Mouse (Mus musculus): ENCODE measurements at regions not wholly inside any gene's neighbourhood (a gene's known extent, or its start where the extent isn't known, plus 50 kb on each side); places are given as distances from the start of the nearest gene placed in this dataset.

DNA sequence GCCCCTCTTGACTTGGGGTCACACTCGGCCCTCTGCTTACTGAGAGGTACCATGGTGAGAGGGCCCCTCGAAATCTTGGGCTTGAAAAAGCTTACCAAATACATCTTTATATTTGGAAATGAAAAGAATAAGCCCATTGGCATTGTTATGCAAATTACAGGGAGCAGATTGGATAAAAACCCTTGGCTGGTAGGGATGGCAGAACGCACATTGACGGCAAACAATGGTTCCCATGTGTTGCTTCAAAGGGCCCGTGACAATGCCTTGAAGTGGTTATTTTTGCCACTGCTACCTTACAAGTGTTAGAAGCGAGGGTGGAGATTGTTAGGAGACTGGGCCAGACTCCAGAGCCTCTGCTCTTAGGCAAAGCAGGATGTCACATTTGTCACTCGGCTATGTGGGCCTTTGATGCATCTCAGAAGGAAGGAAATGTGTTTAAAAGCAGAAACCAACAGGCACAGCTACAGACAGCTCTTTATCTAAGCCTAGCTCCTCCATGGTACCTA lies 285.2 kb downstream of the Gm49356 start:
- no peak overlapping the region for H3ac ChIP-seq (ENCODE audit: control insufficient read depth, insufficient read length, low read depth)
- H3K79me2 ChIP-seq (ENCODE audit: control insufficient read depth, insufficient read depth): no peaks in the 10 kb centered on the region
- TF ChIP-seq MAX (IDR thresholded peaks at IDR 0.05) (no peak), MYOD1 (IDR thresholded peaks at IDR 0.05; ENCODE audit: control insufficient read depth, insufficient read length, low read depth) (no peak), CEBPB (IDR thresholded peaks at IDR 0.05; ENCODE audit: low read depth) (no peak), MYOG (IDR thresholded peaks at IDR 0.05; ENCODE audit: control insufficient read depth, extremely low read depth, insufficient read length) (no peak)
- H3K4me3 ChIP-seq (ENCODE audit: insufficient read depth, poor library complexity, severe bottlenecking): no peak overlapping the region
- H3K36me3 ChIP-seq (ENCODE audit: control insufficient read depth, insufficient read depth): no peaks in the 10 kb centered on the region
- no peaks in the 10 kb centered on the region for H3K27me3 ChIP-seq (ENCODE audit: control insufficient read depth, insufficient read depth, insufficient read length)
- no peaks in the 10 kb centered on the region for H3K79me3 ChIP-seq (ENCODE audit: low read depth)

DNA sequence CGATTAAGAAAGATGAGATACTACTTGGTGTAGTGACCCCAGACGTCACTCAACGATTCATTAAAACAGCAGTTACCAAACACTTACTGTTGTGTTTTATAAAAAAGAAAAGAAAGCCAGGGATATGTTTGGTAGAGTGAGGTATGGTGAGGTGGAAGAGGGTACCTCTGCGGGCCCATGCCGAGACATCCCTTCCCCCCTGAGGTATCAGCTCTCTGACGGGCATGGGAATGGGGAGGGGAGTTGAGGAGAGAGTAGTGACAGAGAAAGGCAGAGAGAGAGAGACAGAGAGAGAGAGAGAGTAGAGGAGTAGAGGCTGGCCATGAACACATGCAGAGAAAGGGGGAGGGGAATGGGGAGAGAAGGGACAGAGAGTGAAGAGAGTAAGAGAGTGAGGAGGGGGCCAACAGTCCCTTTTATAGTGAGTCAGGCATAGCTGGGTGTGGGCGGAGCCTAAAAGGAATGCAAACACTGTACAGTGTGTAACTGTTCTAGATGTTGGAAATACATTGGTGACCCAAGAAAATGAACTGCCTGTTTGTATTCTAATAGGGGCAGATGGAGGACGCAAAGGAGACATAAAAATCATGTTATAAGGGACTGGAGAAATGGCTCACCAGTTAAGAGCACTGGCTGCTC lies 285.9 kb downstream of the Gm49356 start:
- Histone ChIP-seq H3K4me3 (ENCODE audit: insufficient read depth, poor library complexity, severe bottlenecking) (no peak overlapping the region), H3K27me3 (ENCODE audit: control insufficient read depth, insufficient read depth, insufficient read length) (no peaks in the 10 kb centered on the region), H3K79me3 (ENCODE audit: low read depth) (no peaks in the 10 kb centered on the region), H3K79me2 (ENCODE audit: control insufficient read depth, insufficient read depth) (no peaks in the 10 kb centered on the region), H3K36me3 (ENCODE audit: control insufficient read depth, insufficient read depth) (no peaks in the 10 kb centered on the region), H3ac (ENCODE audit: control insufficient read depth, insufficient read length, low read depth) (no peak overlapping the region)
- no peak for TF ChIP-seq USF1 (IDR thresholded peaks at IDR 0.05; ENCODE audit: low read depth)
- no peak for TF ChIP-seq CTCF (IDR thresholded peaks at IDR 0.05; ENCODE audit: control insufficient read depth, insufficient read depth, insufficient read length)
- TF ChIP-seq FOSL1 (IDR thresholded peaks at IDR 0.05; ENCODE audit: insufficient read depth, low read length, poor library complexity, severe bottlenecking): no peak
- TF ChIP-seq MAX (IDR thresholded peaks at IDR 0.05): no peak
- TF ChIP-seq CEBPB (IDR thresholded peaks at IDR 0.05; ENCODE audit: low read depth): no peak
- no peak for TF ChIP-seq MYOG (IDR thresholded peaks at IDR 0.05; ENCODE audit: control insufficient read depth, extremely low read depth, insufficient read length)
- no peak for TF ChIP-seq MYOD1 (IDR thresholded peaks at IDR 0.05; ENCODE audit: control insufficient read depth, insufficient read length, low read depth)

DNA sequence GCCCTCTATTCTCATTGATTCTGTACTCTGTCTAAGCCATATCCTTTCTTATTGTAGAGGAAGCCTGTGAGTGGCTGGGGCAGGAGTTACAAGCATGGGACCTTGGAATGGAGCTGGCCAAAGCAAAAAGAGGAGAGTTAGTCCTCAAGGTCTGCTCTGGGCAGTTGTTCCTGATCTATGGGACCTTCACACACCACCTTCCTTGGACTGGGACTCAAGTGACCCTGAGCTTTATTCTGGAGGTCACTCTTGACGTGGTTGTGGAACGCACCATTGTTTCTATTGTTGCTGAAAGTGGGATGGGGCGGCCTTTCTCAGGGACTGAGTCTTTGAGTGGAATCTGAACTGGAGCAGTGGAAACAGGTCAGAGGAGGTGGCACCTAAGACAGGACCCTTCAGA lies 291.0 kb downstream of the Gm49356 start:
- TF ChIP-seq MAX (IDR thresholded peaks at IDR 0.05) (no peak), USF1 (IDR thresholded peaks at IDR 0.05; ENCODE audit: low read depth) (no peak), FOSL1 (IDR thresholded peaks at IDR 0.05; ENCODE audit: insufficient read depth, low read length, poor library complexity, severe bottlenecking) (no peak), MYOD1 (IDR thresholded peaks at IDR 0.05; ENCODE audit: control insufficient read depth, insufficient read length, low read depth) (no peak), MYOG (IDR thresholded peaks at IDR 0.05; ENCODE audit: control insufficient read depth, extremely low read depth, insufficient read length) (no peak), CTCF (IDR thresholded peaks at IDR 0.05; ENCODE audit: control insufficient read depth, insufficient read depth, insufficient read length) (no peak), CEBPB (IDR thresholded peaks at IDR 0.05; ENCODE audit: low read depth) (no peak)
- no peak overlapping the region for H3ac ChIP-seq (ENCODE audit: control insufficient read depth, insufficient read length, low read depth)

DNA sequence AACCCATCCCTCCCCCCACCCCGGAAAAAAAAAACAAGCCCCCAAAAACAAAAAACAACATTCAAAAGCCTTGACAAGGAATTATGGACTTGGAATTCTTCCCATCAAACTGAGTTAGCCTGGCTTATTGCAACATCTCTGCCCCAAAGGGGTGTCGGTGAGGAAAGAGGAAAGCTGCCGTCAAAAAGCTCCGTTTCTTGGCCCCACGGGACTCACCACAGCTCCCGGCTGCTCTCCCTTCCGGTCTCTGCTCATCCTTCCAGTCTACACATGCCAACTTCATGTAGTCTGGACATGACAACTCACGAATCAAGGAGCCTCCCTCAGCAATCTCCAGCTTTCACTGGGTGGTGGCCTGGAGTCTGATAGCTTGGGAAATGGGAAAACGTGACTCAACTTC lies 295.4 kb downstream of the Gm49356 start:
- H3K36me3 ChIP-seq (ENCODE audit: control insufficient read depth, insufficient read depth): no peaks in the 10 kb centered on the region
- no peak for TF ChIP-seq CTCF (IDR thresholded peaks at IDR 0.05; ENCODE audit: control insufficient read depth, insufficient read depth, insufficient read length)
- TF ChIP-seq FOSL1 (IDR thresholded peaks at IDR 0.05; ENCODE audit: insufficient read depth, low read length, poor library complexity, severe bottlenecking): no peak
- no peak for TF ChIP-seq MYOG (IDR thresholded peaks at IDR 0.05; ENCODE audit: control insufficient read depth, extremely low read depth, insufficient read length)
- no peak for TF ChIP-seq USF1 (IDR thresholded peaks at IDR 0.05; ENCODE audit: low read depth)
- TF ChIP-seq MAX (IDR thresholded peaks at IDR 0.05): no peak
- TF ChIP-seq CEBPB (IDR thresholded peaks at IDR 0.05; ENCODE audit: low read depth): peak; percentile 62
- no peak for TF ChIP-seq MYOD1 (IDR thresholded peaks at IDR 0.05; ENCODE audit: control insufficient read depth, insufficient read length, low read depth)
- H3K27me3 ChIP-seq (ENCODE audit: control insufficient read depth, insufficient read depth, insufficient read length): no peaks in the 10 kb centered on the region
- H3K4me3 ChIP-seq (ENCODE audit: insufficient read depth, poor library complexity, severe bottlenecking): no peak overlapping the region
- no peaks in the 10 kb centered on the region for H3K79me2 ChIP-seq (ENCODE audit: control insufficient read depth, insufficient read depth)
- no peak overlapping the region for H3ac ChIP-seq (ENCODE audit: control insufficient read depth, insufficient read length, low read depth)
- H3K79me3 ChIP-seq (ENCODE audit: low read depth): no peaks in the 10 kb centered on the region

More for the DNA sequence above, 291.0 kb downstream of the Gm49356 start:
- H3K4me3 ChIP-seq (ENCODE audit: insufficient read depth, poor library complexity, severe bottlenecking): no peak overlapping the region
- no peaks in the 10 kb centered on the region for H3K36me3 ChIP-seq (ENCODE audit: control insufficient read depth, insufficient read depth)
- no peaks in the 10 kb centered on the region for H3K27me3 ChIP-seq (ENCODE audit: control insufficient read depth, insufficient read depth, insufficient read length)
- H3K79me3 ChIP-seq (ENCODE audit: low read depth): no peaks in the 10 kb centered on the region
- H3K79me2 ChIP-seq (ENCODE audit: control insufficient read depth, insufficient read depth): no peaks in the 10 kb centered on the region

DNA sequence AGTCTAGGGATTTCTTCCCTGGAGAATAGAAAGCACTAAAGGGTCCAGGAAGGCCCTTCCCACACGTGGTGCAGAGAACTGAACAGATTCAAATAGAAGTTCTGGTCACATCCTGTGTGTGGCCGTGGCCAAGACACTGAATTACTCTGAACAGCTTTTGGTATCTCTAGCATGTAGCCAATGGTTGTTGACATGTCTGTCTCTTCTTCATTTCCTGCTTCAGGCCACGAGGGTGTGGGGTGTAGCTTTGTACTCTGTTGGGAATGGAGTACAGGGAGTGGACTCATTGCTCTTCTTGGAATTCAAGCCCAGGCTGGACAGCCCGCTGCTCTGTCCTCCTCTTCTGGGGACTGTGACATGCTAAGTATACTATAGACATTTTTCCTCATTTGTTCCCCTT lies 298.5 kb downstream of the Gm49356 start:
- Histone ChIP-seq H3K27me3 (ENCODE audit: control insufficient read depth, insufficient read depth, insufficient read length) (no peaks in the 10 kb centered on the region), H3ac (ENCODE audit: control insufficient read depth, insufficient read length, low read depth) (no peak overlapping the region), H3K79me2 (ENCODE audit: control insufficient read depth, insufficient read depth) (no peaks in the 10 kb centered on the region), H3K4me3 (ENCODE audit: insufficient read depth, poor library complexity, severe bottlenecking) (no peak overlapping the region), H3K79me3 (ENCODE audit: low read depth) (no peaks in the 10 kb centered on the region), H3K36me3 (ENCODE audit: control insufficient read depth, insufficient read depth) (no peaks in the 10 kb centered on the region)
- TF ChIP-seq USF1 (IDR thresholded peaks at IDR 0.05; ENCODE audit: low read depth): no peak
- no peak for TF ChIP-seq CTCF (IDR thresholded peaks at IDR 0.05; ENCODE audit: control insufficient read depth, insufficient read depth, insufficient read length)
- TF ChIP-seq MYOG (IDR thresholded peaks at IDR 0.05; ENCODE audit: control insufficient read depth, extremely low read depth, insufficient read length): no peak
- TF ChIP-seq CEBPB (IDR thresholded peaks at IDR 0.05; ENCODE audit: low read depth): no peak
- TF ChIP-seq MYOD1 (IDR thresholded peaks at IDR 0.05; ENCODE audit: control insufficient read depth, insufficient read length, low read depth): no peak
- no peak for TF ChIP-seq MAX (IDR thresholded peaks at IDR 0.05)
- TF ChIP-seq FOSL1 (IDR thresholded peaks at IDR 0.05; ENCODE audit: insufficient read depth, low read length, poor library complexity, severe bottlenecking): no peak

Measured in C2C12 (cell line).